Mouse (Mus musculus): ENCODE measurements around the gene Mettl21c.
"Not testable (repeated sequence)": the region's sequence is repeated elsewhere in the genome, so short reads cannot be mapped to it uniquely, and the experiment has no call there.

DNA sequence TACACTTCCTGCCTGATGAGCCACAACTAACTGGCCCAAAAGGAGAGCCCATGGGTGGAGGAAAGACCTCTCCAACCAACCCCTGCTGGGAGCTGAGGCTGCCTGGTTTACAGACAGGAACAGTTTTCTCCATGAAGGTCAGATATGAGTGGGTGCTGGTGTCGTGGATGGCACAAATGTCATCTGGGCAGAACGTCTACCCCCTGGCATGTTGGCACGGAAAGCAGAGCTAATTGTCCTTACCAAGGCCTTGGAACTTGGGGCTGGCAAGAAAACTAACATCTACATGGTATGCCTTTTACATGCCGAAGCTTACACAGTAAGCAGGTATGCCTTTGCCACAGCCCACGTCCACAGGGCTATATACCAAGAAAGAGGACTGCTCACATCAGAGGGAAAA is 25.9 kb upstream of the Mettl21c start:
- TF ChIP-seq CTCF (IDR thresholded peaks at IDR 0.05; ENCODE audit: extremely low read depth, insufficient read depth, insufficient read length, insufficient replicate concordance); POLR2A (IDR thresholded peaks at IDR 0.05; ENCODE audit: low read depth, low read length): not testable (repeated sequence)
